Mouse (Mus musculus) forebrain, embryonic 11.5 days (tissue): ENCODE data around the gene Gm20388. TPM values are rescaled to one million over a fixed set of nuclear protein-coding genes. Genes with fewer than 3 reads are reported as not detected.

Source experiments
- ATAC-seq: fragments of 200-750 bp; cut with Nextera tagmentation; replicated peaks from 2 replicates; pipeline ENCODE4 v1.8.0; 2017; ENCODE audit warnings: moderate TSS enrichment; ENCODE audit not compliant: low FRiP score
- DNase-seq: peaks from one replicate; pipeline ENCODE4 v3.0.0-alpha.2; 2017; ENCODE audit warnings: low spot score
- H3K27ac ChIP-seq: fragments of 300-500 bp; sonication (generic); 2 replicates; pipeline ENCODE4 v1.5.1; 2014; ENCODE audit warnings: low read depth, low read length
- H3K27me3 ChIP-seq: fragments of 300-500 bp; sonication (generic); 2 replicates; pipeline ENCODE4 v1.6.1; 2014; ENCODE audit warnings: mild to moderate bottlenecking, low read length, mixed read lengths; ENCODE audit not compliant: control insufficient read depth, insufficient read depth
- H3K36me3 ChIP-seq: fragments of 300-500 bp; sonication (generic); 2 replicates; pipeline ENCODE4 v1.6.1; 2014; ENCODE audit warnings: mild to moderate bottlenecking, low read length, moderate library complexity, mixed read lengths; ENCODE audit not compliant: control insufficient read depth, insufficient read depth
- H3K4me1 ChIP-seq: fragments of 300-500 bp; sonication (generic); replicated peaks from 2 replicates; pipeline ENCODE4 v1.6.1; 2014; ENCODE audit warnings: low read length, mixed read lengths; ENCODE audit not compliant: control insufficient read depth, insufficient read depth
- H3K4me2 ChIP-seq: fragments of 300-500 bp; sonication (generic); 2 replicates; pipeline ENCODE4 v1.6.1; 2014; ENCODE audit warnings: low read depth, mild to moderate bottlenecking, low read length, moderate library complexity, mixed read lengths; ENCODE audit not compliant: severe bottlenecking
- H3K4me3 ChIP-seq: fragments of 300-500 bp; sonication (generic); 2 replicates; pipeline ENCODE4 v1.5.1; 2014; ENCODE audit warnings: low read depth, low read length
- H3K9ac ChIP-seq: fragments of 300-500 bp; sonication (generic); 2 replicates; pipeline ENCODE4 v1.6.1; 2014; ENCODE audit warnings: low read length
- H3K9me3 ChIP-seq: fragments of 300-500 bp; sonication (generic); 2 replicates; pipeline ENCODE4 v1.6.1; 2016; ENCODE audit warnings: low read length, mixed read lengths; ENCODE audit not compliant: control insufficient read depth
- WGBS: fragments of 180-500 bp; shearing (Covaris S2); extraction: QIAGEN DNeasy Blood & Tissue Kit; methylation state at CpG from one replicate; pipeline ENCODE4 v1.1.7; 2014; 5-methylcytosine and 5-hydroxymethylcytosine counted together
- polyA plus RNA-seq: library from polyadenylated mRNA; unstranded; fragments of >200 nt; fragmentation: Nextera tagmentation; extraction: Ambion mirVana; gene quantifications from 2 replicates; pipeline ENCODE4 v1.2.1, GENCODE M21; 2014

Gene Gm20388
- polyA plus RNA-seq, 1 experiment from 2014 or later, result not detected

DNA sequence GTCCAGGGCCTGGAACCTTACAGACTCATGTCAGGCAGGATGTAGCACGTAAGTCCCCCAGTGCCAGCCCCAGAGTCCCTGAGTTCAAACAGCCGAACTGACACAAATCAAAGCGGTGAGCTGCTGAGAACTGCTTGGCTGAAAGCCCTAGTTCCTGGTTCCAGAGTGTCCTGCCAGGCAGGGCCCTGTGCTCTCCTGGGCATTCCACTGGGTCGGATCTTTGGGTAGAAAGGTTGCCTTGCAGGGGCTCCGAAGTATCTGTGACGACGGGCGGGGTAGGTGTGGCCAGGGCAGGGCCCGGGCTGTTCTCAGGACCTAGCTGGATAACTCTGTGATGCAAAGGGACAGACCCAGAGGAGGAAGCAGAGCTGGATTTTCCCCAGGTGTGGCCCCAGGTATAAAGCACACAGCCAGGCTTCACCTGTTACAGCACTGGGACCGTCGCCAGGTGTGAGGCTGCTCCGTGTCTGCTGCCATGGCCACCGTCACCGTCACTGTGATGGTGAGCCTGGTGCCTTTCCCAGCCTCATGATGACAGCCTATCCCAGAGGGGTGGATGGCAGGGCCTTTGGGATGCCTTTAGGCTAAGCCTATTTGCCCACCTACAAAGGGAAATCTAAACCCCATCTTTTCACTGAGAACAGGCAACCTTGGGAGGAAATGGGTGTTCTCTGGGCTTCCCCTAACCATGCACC, 2510.9 kb downstream of the Gm20388 start, which contains the start of gene Il17c:
TSS of gene Il17c (plus strand) at position 645 of the 695 bp plus-strand sequence.
- DNase-seq, result no peak
- Histone ChIP-seq H3K36me3 (peaks cover 4% of the 10 kb centered on the region; the same call in 1 of the 2 replicates), H3K4me2 (no peak within 1 kb of the TSS), H3K9ac (no peak within 1 kb of the TSS), H3K9me3 (no peaks in the 10 kb centered on the region), H3K27ac (no peak within 1 kb of the TSS), H3K4me1 (no peaks in the 10 kb centered on the region), H3K4me3 (no peak within 1 kb of the TSS), H3K27me3 (no peaks in the 10 kb centered on the region)
- WGBS, result 90% methylated on average over 14 of the region's 14 CpGs
- no peak for ATAC-seq

- Histone ChIP-seq H3K36me3 (peaks cover 4% of the 10 kb centered on the region; the same call in 1 of the 2 replicates), H3K9ac (no peak overlapping the region), H3K9me3 (no peaks in the 10 kb centered on the region), H3K4me3 (no peak overlapping the region), H3K27ac (no peak overlapping the region), H3K4me1 (no peaks in the 10 kb centered on the region), H3K27me3 (no peaks in the 10 kb centered on the region), H3K4me2 (no peak overlapping the region)
- DNase-seq (no peak), ATAC-seq (no peak)
- WGBS, result 87% methylated on average over 24 of the region's 24 CpGs
Measured at GRCm38 (mm10) chr8:122423217-122423616, 2512.6 kb downstream of the Gm20388 start.

- no peak overlapping the region for H3K4me3 ChIP-seq
- no peaks in the 10 kb centered on the region for H3K9me3 ChIP-seq
- no peaks in the 10 kb centered on the region for H3K27me3 ChIP-seq
- DNase-seq, result no peak
- ATAC-seq, result no peak
- 70% methylated on average over 5 of the region's 5 CpGs for WGBS
- H3K9ac ChIP-seq, result no peak overlapping the region
- H3K4me2 ChIP-seq, result no peak overlapping the region
- H3K27ac ChIP-seq, result no peak overlapping the region
- peaks cover under 1% of the 10 kb centered on the region; the same call in 1 of the 2 replicates for H3K36me3 ChIP-seq
- H3K4me1 ChIP-seq, result no peaks in the 10 kb centered on the region
Measured at GRCm38 (mm10) chr8:122423659-122424058, 2513.0 kb downstream of the Gm20388 start.

GRCm38 (mm10) chr8:122426145-122426544, 2515.5 kb downstream of the Gm20388 start:
- H3K9me3 ChIP-seq, result no peaks in the 10 kb centered on the region
- H3K4me2 ChIP-seq, result no peak overlapping the region
- H3K27me3 ChIP-seq, result no peaks in the 10 kb centered on the region
- no peak overlapping the region for H3K9ac ChIP-seq
- no peak overlapping the region for H3K4me3 ChIP-seq
- DNase-seq (no peak), ATAC-seq (no peak)
- H3K36me3 ChIP-seq, result no peaks in the 10 kb centered on the region
- 78% methylated on average over 9 of the region's 9 CpGs for WGBS
- no peak overlapping the region for H3K27ac ChIP-seq
- no peaks in the 10 kb centered on the region for H3K4me1 ChIP-seq

DNA sequence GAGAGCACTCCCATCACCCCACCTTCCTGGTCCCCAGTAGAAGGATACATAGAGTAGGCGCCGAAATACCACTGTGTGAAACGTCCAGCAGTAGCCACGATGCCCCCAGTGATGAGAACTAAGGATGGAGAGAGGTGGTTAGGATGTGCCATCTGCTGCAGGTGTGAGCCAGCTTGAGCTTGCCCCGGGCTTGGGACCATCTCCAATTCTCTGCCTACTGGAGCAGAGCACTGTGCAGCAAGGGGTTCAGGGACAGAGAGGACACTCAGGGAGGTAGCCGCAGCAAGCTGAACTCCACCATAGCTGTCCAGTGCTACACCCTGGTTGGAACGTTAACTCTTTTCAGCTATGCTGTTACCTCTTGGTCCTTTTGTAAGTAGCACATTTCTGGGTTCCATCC, 2517.0 kb downstream of the Gm20388 start:
- H3K4me2 ChIP-seq, result no peak overlapping the region
- no peak for DNase-seq
- no peaks in the 10 kb centered on the region for H3K36me3 ChIP-seq
- peaks cover 6% of the 10 kb centered on the region; the same call in 1 of the 2 replicates for H3K4me1 ChIP-seq
- no peak overlapping the region for H3K4me3 ChIP-seq
- no peak for ATAC-seq
- WGBS, result 91% methylated on average over 7 of the region's 7 CpGs
- H3K9ac ChIP-seq, result no peak overlapping the region
- no peak overlapping the region for H3K27ac ChIP-seq
- H3K9me3 ChIP-seq, result no peaks in the 10 kb centered on the region
- no peaks in the 10 kb centered on the region for H3K27me3 ChIP-seq

GRCm38 (mm10) chr8:122428163-122428562, 2517.5 kb downstream of the Gm20388 start:
- no peaks in the 10 kb centered on the region for H3K9me3 ChIP-seq
- 93% methylated on average over 9 of the region's 9 CpGs for WGBS
- no peak overlapping the region for H3K9ac ChIP-seq
- DNase-seq (no peak), ATAC-seq (no peak)
- H3K4me1 ChIP-seq, result peaks cover 9% of the 10 kb centered on the region; the same call in 1 of the 2 replicates
- H3K36me3 ChIP-seq, result no peaks in the 10 kb centered on the region
- H3K27me3 ChIP-seq, result no peaks in the 10 kb centered on the region
- H3K27ac ChIP-seq, result no peak overlapping the region
- H3K4me3 ChIP-seq, result no peak overlapping the region
- no peak overlapping the region for H3K4me2 ChIP-seq

DNA sequence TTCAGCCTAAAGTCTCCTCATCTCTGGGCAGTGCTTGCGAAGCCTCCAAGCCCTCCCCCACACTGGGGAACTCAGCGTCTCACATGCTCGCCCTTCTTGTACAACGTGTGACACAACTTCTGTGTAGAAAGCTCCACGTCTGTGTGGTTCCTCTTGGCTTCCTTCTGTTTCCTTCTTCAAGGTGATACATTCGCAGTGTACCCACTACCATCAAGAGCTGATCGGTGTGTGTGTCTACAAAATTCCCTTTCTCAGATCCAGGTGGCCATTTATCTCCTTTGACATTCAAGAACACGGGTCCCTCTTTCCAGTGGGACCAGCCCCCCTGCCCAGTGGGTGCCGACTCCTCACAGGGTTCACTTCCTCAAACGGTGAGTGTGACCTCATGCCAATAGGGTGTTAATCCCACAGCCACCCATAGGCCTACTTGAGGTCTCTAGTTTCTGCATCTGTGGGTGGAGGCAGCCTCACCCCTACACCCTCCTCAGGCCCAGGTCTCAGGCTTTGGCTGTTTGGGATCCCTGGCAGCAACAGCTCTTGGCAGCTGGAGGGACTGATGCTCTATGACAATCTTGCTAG, 2519.5 kb downstream of the Gm20388 start:
- no peak for ATAC-seq
- 90% methylated on average over 10 of the region's 10 CpGs for WGBS

GRCm38 (mm10) chr8:122430646-122431045, 2520.0 kb downstream of the Gm20388 start:
- Histone ChIP-seq H3K4me3 (no peak overlapping the region), H3K27ac (no peak overlapping the region), H3K9ac (no peak overlapping the region), H3K27me3 (no peaks in the 10 kb centered on the region), H3K4me2 (no peak overlapping the region), H3K9me3 (no peaks in the 10 kb centered on the region), H3K36me3 (no peaks in the 10 kb centered on the region; the same call in 1 of the 2 replicates), H3K4me1 (peaks cover 9% of the 10 kb centered on the region; the same call in 1 of the 2 replicates)
- WGBS, result 83% methylated on average over 3 of the region's 3 CpGs
- no peak for ATAC-seq
- DNase-seq, result no peak

More for the DNA sequence above, 2519.5 kb downstream of the Gm20388 start:
- H3K4me1 ChIP-seq, result peaks cover 9% of the 10 kb centered on the region; the same call in 1 of the 2 replicates
- no peak overlapping the region for H3K9ac ChIP-seq
- H3K27ac ChIP-seq, result no peak overlapping the region
- H3K9me3 ChIP-seq, result no peaks in the 10 kb centered on the region
- no peak for DNase-seq
- H3K27me3 ChIP-seq, result no peaks in the 10 kb centered on the region
- H3K4me3 ChIP-seq, result no peak overlapping the region
- no peak overlapping the region for H3K4me2 ChIP-seq
- no peaks in the 10 kb centered on the region; the same call in 1 of the 2 replicates for H3K36me3 ChIP-seq
